Mouse (Mus musculus): ENCODE data around the gene M6pr.

The M6pr gene

DNA sequence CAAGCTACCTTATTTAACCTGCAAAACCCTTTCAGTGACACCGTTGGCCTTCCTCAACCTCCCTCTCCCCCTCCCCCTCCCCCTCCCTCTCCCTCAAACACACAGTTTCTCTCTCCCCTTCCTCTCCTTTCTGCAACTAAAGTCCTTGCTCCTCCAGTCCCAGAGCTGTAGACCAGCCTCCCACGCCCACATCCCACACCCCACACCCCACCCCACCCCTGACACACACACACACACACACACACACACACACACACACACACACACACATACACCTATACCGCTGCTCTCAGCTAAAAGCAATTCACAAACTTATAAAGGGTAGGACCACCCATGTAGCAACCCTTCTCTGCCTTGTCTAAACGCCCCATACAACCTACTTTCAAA is 10.3 kb upstream of the M6pr start:
- no peak for DNase-seq (ENCODE audit: low spot score)

DNA sequence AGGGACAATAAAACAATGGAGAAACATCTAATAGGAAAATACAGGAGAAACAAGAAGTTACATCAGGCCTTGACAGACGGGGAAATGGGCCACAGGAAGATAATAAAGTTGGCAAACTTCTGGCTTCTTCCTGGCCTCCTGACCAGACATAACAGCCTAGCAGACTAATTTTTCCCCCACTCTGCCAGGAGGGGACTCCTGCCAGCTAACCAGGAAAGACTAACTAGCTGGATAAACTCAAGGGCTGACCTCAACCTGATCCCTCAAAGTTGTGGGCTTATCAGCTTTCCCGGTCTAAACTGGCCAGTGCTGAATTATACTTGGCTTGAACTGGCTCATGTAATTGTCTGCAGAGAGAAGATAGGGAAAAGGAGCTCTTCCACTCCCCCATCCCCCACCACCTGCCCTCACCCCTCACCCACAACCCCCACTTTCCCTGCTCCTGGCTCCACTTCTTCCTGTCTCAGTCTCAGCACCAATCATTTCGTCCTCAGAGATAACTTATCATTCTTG is 8.8 kb upstream of the M6pr start:
- DNase-seq (ENCODE audit: low spot score): no peak

DNA sequence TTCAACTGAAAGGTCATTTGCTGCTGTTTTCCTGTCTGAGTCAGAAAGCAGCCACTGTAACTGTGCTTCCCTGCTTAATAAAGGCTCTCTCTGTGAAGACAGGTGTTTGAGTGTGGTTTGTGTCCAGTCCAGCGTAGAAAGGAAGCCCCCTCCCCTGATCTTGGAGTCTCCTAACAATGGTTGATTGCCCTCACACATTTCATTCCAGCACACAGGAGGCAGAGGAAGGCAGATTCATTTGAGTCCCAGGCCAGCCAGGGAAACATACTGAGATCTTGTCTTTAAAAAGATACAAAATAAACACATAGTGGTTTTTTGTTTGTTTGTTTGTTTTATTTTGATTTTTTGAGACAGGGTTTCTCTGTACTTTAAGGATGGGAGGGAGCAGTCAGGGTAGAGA is 6.4 kb upstream of the M6pr start:
- DNase-seq (ENCODE audit: low spot score): no peak

DNA sequence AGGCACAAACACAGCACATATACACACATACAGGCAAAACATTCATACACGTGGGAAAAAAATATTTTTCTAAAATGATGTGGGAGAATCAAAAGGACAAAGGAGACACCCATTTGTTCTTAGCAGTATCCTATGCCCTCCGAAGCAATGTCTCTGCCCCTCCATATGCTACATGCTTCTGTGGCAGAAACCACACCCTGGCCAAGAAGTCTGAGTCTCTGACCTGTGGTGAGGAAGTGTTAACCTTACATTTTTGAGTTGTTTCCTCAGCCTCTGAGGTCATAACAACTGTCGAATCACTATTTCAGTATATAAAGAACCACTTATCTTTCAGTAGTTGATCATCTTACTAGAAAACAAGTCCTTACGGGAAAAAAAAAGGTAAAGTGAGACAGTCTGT is 5.9 kb upstream of the M6pr start:
- DNase-seq (ENCODE audit: low spot score): no peak

DNA sequence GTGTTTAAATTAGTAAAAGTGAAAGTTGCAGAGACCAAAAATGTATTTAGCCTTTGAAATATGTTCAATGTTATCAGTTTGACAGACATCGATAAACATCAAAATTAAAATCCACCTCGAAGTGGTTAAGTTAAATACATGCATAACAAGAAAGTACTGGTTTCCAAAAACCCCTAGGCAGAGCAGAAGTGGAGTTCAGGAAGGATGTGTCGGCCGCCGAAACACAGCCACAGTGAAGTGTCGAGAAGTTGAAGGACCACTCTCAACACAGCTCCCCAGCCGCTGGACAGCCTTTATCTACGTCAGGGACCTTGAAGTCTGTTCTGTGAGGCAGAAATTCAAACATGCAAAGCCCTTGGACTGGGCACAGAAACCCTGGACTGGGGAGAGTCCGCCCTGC is 5.0 kb upstream of the M6pr start:
- no peak for DNase-seq (ENCODE audit: low spot score)

DNA sequence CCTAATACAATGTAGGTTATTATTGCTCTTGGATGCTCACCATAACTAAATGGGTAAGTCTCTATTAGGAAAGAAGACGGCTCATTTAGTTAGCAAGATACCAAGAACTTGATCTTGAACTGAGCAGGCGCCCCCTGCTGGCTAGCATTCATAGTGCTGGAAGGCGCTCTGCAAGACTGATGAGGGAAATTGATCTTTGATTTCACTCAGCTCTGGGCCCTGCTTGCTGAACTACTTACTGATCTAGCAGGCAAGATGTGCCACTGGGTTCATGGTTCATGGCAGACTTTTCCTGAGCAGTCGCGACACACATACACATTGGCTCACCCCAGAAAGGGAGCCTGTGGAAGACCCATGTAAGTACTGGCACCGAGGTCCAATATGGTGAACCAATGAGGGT is 4.2 kb upstream of the M6pr start:
- peak; percentile 52 for DNase-seq (ENCODE audit: low spot score)

DNA sequence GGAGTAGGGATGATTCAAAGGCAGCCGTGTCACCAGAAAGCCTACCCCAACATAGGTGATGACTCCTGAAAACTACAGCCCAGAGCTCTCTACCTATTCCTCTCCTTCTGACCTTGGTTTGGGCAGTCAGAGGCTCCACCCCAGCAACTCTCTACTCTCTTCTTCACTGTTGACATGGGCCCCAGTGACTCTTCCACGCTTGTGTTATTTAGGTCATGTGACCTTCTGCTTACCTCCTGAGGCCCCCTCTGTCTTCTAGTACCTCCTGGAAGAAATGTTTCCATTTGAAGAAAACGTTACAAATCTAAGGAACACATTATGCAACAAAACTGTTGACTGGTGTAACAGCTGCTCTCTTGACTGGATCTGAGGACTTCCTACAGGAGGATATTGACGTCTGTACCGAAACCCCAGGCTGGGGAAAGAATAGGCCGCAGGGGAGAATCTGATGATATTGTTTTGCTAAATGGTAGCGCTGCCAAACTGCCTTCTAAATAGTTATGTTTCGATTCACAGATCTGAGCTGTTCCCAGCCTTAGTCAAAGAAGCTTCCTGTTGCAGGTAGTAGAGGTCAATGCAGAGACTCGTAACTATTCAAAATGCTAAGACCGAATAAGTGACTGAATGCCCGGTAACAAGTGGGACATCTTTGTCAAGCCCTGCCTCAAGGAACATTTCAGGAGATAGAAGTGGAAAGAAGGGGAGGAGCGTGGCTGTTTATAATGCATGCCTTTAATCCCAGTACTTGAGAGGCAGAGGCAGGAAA is 3.5 kb upstream of the M6pr start:
- DNase-seq (ENCODE audit: low spot score): no peak

DNA sequence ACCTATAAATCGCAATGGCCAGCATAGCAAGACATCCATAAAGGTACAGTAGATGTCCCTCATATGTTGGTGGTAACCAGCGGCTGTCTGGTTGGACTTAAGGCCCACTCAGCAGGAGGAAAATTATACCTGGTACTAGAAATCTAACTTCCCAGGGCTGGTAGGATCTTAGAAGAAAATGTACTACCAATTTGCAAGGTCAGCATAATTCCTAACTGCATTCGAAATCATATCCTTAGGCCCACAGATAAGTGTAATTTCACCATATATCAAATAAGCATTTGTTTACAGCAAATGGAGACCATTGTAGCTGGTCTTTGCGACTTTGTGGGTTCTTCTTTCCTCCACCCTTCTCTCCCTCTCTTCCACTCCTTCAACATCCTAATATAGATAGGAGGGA is 1.8 kb upstream of the M6pr start:
- no peak for DNase-seq (ENCODE audit: low spot score)

DNA sequence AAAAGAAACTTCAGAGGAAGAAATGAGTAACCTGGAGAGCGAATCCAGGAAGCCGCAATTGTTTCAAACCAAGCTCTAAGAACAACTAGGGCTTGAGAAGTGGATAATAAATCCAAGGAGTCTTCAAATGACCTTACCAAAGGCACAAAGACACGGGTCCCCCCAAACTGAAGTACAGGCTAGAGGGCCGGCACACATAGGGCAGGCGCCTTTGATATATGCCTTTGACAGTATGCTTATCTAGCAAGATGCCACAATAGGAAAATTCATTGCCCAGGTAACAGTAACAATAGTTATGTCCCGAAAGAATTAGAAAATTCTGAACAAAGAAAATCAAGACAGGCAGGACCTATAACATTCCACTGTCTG is 400 bp upstream of the M6pr start:
- DNase-seq (ENCODE audit: low spot score): no peak

DNA sequence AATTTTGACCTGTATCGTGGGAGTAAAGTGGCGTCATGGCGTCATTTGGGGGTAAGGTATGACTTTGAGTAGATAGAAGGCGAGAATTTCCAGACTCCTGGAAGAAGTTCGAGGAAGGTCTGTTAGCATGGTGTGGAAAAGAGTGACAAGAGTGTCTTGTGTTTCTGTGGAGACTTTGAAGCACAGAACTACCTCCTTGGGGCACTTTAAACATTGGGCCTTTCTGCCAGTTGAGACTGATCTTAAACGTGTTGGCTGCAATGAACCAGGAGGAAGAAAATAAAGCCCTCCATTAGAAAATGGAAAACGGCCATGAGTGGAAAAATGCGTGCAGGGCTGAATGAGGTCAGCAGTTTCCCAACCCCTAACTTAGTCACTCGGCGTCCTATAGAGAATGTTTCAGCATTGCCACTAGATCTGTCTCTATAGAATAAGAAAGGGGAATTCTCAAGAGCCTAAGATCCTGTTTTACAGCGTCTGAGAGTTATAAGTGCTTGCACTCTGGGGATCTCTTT is 983 bp downstream of the M6pr start:
- DNase-seq (ENCODE audit: low spot score): no peak

DNA sequence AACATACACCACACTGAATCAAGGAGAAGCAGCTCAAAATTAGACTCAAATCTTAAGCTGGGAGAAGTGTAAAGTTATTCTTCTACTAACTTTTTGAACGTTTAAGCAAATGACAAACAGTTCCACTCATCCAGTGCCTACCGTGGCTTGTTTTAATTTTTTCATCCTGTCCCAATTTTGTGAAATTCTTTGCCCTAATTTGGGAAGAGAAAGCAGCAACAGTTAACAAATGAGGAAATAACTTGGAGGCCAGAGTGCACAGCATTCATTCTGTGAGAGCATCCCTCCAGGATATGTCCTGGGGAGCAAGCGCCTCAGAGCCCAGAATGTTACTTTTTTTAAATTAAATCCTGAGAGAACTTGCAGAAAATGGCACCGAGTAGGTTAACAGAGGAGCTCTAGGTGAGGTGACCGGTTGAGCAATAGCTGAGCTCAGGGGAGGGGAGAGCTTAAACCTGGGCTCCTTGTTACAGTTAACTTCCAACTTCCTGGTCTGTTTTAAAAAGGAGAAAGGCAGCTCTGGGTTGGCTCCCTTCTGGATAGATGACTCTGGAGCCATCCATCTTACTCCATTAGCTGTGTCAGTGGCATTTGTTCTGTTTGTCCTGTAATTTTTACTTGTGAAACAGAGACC is 1.8 kb downstream of the M6pr start:
- no peak for DNase-seq (ENCODE audit: low spot score)

DNA sequence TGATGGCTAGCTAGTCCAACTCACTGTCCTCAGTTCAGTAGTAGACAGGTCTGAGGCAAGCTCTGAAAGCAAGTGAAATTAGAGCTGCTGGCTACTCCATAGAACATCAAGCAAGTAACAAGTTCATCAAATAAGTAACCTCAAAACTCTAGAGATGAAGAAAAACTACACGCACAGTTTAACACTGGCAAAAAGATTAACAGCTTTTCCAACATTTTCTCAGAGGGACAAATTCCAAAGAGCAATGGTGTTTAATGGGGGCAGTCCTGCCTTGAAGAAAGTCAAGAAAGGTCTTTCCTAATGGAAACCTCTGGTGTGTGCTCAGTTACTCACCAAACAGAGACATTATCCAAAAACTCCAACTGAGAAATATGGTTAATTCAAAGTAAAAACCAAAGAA is 10.2 kb downstream of the M6pr start:
- DNase-seq (ENCODE audit: low spot score): no peak

DNA sequence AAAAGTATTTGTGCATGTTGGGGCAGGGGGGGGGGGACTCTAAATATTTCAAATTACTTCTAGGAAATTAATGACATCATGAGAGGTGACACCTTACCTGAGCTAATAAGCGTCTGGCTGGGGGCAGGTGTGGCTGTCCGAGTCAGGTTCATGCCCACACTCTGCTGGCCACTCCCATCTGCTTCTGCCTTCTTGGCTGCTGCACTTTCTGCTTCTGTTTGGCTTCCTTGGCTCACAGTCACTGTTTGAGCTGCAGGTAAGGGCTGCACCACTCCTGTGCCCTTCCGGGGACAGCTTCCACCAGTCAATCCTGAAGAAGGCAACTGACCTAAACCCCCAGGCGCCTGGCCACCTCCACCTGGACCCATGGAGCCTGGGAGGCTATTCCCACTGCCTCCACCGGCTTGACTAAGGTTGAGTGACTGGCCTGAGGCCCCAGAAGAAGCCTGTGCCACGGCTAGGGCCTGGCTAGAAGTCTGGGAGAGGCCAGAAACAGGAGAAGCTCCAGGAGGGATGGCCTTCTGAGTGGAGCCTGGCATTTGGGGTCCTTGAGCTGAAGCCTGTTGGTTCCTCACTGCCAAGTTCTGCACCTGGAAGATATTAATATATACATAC is 16.9 kb downstream of the M6pr start:
- DNase-seq (ENCODE audit: low spot score): no peak

DNA sequence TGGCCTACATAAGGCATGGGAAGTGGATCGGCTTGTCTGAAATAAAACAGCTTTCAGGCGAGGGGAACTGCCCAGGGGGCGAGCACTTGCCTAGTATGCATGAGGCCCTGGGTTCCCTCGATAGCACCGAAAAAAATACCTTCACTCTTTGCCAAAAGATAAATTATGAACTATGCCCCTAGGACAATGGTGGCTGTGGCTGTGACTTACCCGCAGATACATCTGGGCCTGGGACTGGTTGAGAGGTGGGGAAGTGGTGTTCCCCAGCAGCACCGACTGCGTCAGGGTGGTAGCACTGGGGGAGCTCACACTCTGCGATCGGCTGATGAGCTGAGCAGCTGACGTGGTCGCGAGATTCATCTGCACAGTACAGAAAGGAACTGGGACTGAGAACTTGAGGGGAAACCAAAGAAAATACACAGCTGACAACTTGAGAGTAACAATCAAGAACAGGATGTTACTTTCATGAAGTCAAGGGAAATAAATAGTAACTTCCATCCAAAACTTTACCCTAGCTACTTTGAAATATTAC is 24.6 kb downstream of the M6pr start:
- no peak for DNase-seq (ENCODE audit: low spot score)

DNA sequence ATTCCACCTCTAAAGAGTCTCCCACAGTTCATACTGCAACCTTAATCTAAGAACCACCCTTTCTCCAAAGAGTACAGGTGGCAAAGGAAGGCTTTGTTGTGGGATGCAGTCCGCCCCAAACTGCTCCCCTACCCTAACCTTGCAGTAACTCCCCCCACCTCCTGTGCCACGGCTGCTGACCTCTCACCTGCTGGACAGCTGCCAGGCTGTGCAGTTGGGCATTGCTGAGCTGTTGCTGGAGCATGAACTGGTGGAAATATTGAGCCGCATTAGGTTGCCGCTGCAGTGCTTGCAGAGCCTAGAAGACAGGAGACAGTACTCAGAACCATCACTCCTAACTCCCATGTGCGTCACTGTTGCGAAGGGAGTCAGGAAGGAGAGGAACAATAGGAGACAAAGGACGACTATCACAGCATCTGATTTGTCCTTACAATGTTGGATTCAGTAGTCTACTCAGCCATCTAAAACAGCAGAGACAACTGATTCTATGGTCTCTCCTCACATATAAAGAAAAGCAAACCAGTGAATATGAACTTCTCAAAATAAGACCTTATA is 26.3 kb downstream of the M6pr start:
- DNase-seq (ENCODE audit: low spot score): no peak

DNA sequence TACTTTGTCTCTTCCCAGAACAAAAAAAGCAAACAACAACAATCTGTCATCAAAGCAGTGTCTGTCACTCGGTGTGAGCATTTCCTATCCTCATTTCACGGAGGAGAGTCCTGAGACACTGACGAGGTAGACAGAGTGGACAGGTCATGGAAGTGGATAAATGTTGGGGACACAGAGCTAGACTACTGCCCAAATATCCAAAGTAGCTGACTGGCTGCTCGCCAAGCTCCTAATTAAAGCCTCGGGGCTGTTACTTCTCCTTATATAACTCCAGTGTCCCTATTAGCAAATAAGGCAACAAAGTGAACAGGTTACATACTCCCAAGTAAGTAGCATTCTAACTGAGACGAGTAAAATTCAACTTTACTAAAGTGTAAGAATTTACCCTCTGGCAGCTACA is 29.0 kb downstream of the M6pr start:
- DNase-seq (ENCODE audit: low spot score): no peak

DNA sequence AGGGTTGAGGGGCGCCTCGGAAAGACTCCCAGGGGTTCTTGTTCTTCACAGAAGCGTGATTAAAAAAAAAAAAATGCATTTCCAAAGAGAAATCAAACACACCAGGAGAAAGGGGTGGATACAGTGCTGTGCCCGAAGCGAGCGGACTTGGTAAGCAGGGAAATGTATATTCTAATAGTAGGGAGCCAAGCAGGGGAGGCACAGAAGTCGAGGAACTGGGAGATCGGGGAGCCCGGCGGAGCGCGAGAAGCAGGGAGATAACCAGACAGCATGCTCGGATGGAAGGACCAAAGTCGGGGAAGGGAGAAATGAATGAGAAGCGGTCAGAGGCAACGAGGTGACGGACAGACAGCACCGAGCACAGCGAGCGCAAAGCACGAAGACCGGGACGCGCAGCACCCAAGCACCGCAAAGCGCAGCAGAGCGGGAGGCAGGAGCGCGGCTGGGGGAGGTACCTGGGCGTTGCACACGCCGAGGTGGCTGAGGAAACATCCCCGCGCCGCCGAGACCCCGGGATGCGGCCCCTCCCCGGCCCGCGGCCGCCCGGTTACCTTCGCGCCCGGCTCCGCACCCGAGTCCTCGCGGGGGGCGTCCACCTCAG is 30.6 kb downstream of the M6pr start:
- peak; percentile 22 for DNase-seq (ENCODE audit: low spot score)

DNA sequence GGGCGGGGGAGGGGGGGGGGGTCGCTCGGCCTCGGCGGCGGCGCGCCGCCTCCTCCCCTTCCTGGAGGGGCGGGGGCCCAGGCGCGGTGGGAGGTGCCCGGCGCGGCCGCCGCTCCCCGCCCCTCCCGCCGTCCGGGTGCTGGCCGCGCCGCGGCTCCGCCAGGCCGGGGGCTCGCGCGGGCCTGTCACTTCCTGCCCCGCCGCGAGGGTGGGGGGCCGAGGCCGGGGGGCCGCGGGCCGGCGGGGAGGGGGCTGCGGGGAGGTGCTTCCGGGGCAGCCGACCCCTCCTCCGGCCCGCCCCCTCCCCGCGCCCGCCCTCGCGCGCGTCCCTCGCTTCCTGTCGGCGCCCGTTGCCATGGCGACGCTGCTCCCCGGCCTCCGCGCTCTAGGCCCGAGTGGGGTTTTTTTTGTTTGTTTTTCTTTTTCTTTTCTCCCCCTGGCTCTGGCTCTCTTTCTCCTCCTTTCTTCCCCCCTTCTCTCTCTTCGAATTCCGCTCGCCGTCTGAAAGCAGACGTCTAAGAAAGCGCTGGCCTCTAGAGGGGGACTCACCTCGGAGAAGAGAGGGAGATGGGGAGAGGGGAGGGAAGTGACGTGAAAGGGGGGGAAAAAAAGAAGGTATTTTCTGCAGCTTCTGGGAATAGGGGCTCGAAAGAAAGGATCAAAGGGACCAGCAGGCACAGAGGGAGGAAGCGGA is 31.3 kb downstream of the M6pr start:
- peak; percentile 64 for DNase-seq (ENCODE audit: low spot score)

DNA sequence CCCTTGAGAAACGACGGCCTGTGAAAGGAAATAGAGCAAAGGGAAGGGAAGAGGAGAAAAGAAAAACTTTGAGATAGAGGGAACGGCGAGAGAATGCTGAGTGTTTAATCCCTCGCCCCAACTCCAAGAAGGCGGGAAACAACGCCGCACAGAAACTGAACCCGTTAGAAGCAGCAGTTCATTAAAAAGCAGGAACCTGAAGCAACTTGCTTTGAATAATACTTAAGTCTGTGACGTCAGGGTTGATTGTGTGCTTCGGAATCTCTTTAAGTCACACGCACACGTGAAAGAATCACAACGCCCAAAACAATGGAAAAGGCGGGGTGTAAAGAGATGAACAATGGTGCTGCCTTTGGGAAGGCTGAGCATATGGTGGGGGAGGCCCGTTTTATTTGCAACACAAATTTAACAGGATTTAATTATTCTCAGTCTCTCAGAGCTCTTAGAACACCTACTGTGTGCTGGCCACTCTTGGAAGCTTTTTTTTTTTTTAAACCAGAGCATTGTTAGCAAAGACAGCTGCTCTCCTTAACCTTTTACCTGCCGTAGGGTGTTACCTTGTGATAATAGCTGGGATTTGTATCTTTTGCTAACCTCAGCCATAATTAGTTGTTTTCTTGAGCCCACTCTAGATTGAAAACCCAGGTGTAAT is 32.0 kb downstream of the M6pr start, which contains the start of gene Phc1:
TSS of gene Phc1 (minus strand) at position 213 of the 652 bp plus-strand sequence.
- no peak for DNase-seq (ENCODE audit: low spot score)

DNA sequence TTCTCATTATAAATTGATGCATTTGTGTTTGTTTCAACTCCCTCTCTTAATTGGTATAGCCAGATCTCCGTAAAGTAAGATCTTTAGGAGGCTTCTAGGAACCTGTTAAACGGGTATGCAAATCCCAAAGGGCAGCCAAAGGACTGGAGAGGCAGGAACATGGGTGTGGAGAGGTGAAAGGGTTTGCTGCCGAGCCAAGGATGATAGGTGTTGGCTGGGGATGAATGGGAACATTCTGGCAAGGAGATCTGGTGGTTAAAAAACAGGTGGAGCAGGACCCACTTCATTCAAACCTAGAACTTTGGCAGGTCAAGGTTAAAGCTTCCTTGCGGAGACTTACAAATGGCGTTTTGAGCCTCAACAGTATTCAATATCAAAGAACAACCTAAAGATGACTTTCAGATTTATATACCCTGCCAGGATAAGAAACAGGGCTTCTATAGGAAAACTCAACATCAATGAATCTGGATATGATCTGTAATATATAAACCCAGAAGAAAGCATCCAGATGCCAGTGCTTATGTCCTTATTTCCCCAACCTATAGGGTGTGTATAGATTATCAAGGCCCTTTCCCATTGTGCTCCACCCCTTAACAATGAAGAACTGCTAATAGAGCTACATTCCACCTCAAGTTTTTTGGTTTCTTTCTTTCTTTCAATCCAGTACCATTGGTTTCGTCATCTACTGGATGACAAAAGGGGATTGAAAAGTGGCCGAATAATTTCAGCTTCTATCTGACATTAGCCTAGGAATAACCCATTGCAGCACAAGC is 32.7 kb downstream of the M6pr start:
- no peak for DNase-seq (ENCODE audit: low spot score)

Data from urinary bladder, postnatal 10 days (tissue).